Mouse (Mus musculus) G1E (cell line): ENCODE measurements around the gene Tfeb.
A peak's percentile ranks its signal among the peaks of the same experiment; 100 is the strongest.

Source experiments
- CTCF ChIP-seq: IDR thresholded peaks from 2 replicates; pipeline ENCODE4 v1.5.1; 2012; ENCODE audit warnings: low read depth, low read length, inconsistent platforms, mixed read lengths
- POLR2AphosphoS5 ChIP-seq: IDR thresholded peaks from 2 replicates; pipeline ENCODE4 v1.6.1; 2012; ENCODE audit warnings: low read depth, low read length, inconsistent platforms; ENCODE audit not compliant: insufficient replicate concordance

- TF ChIP-seq CTCF, result peak; percentile 75; the same call in 1 of the 2 replicates
- no peak for TF ChIP-seq POLR2AphosphoS5
Measured at GRCm38 (mm10) chr17:47736856-47737255, at the start of gene Tfeb.
